Mouse (Mus musculus) hindbrain, embryonic 11.5 days (tissue): ENCODE results near the gene 4931422A03Rik. TPM values are rescaled to one million over a fixed set of nuclear protein-coding genes. Genes with fewer than 3 reads are reported as not detected.
"Not testable (repeated sequence)": the region's sequence is repeated elsewhere in the genome, so short reads cannot be mapped to it uniquely, and the experiment has no call there.

Experiments used
- ATAC-seq: fragments of 200-750 bp; cut with Nextera tagmentation; 2 replicates; pipeline ENCODE4 v1.8.0; 2017; ENCODE audit warnings: mild to moderate bottlenecking, moderate TSS enrichment, moderate library complexity; ENCODE audit not compliant: low FRiP score
- DNase-seq: peaks from one replicate; pipeline ENCODE4 v3.0.0-alpha.2; 2015; ENCODE audit warnings: low spot score
- H3K27ac ChIP-seq: fragments of 300-500 bp; sonication (generic); 2 replicates; pipeline ENCODE4 v1.5.1; 2014; ENCODE audit warnings: mild to moderate bottlenecking, low read depth, low read length
- H3K27me3 ChIP-seq: fragments of 300-500 bp; sonication (generic); 2 replicates; pipeline ENCODE4 v1.6.1; 2014; ENCODE audit warnings: mild to moderate bottlenecking, low read length, moderate library complexity, mixed read lengths; ENCODE audit not compliant: control insufficient read depth, insufficient read depth
- H3K36me3 ChIP-seq: fragments of 300-500 bp; sonication (generic); 2 replicates; pipeline ENCODE4 v1.6.1; 2014; ENCODE audit warnings: mild to moderate bottlenecking, low read length, moderate library complexity, mixed read lengths; ENCODE audit not compliant: control insufficient read depth, insufficient read depth
- H3K4me1 ChIP-seq: fragments of 300-500 bp; sonication (generic); replicated peaks from 2 replicates; pipeline ENCODE4 v1.6.1; 2014; ENCODE audit warnings: low read length, mixed read lengths; ENCODE audit not compliant: control insufficient read depth, insufficient read depth
- H3K4me2 ChIP-seq: fragments of 300-500 bp; sonication (generic); replicated peaks from 2 replicates; pipeline ENCODE4 v1.6.1; 2014; ENCODE audit warnings: mild to moderate bottlenecking, low read depth, low read length
- H3K4me3 ChIP-seq: fragments of 300-500 bp; sonication (generic); 2 replicates; pipeline ENCODE4 v1.5.1; 2014; ENCODE audit warnings: low read depth, low read length
- H3K9ac ChIP-seq: fragments of 300-500 bp; sonication (generic); 2 replicates; pipeline ENCODE4 v1.6.1; 2014; ENCODE audit warnings: low read depth, low read length
- H3K9me3 ChIP-seq: fragments of 300-500 bp; sonication (generic); 2 replicates; pipeline ENCODE4 v1.6.1; 2016; ENCODE audit warnings: low read length; ENCODE audit not compliant: control insufficient read depth
- WGBS: fragments of 180-500 bp; shearing (Covaris S2); extraction: QIAGEN DNeasy Blood & Tissue Kit; methylation state at CpG from one replicate; pipeline ENCODE4 v1.1.7; 2014; 5-methylcytosine and 5-hydroxymethylcytosine counted together
- polyA plus RNA-seq: library from polyadenylated mRNA; unstranded; fragments of >200 nt; fragmentation: Nextera tagmentation; extraction: Ambion mirVana; gene quantifications from 2 replicates; pipeline ENCODE4 v1.2.1, GENCODE M21; 2014

4931422A03Rik gene
- 1.9 and 2.5 TPM in 2 replicates for polyA plus RNA-seq

DNA sequence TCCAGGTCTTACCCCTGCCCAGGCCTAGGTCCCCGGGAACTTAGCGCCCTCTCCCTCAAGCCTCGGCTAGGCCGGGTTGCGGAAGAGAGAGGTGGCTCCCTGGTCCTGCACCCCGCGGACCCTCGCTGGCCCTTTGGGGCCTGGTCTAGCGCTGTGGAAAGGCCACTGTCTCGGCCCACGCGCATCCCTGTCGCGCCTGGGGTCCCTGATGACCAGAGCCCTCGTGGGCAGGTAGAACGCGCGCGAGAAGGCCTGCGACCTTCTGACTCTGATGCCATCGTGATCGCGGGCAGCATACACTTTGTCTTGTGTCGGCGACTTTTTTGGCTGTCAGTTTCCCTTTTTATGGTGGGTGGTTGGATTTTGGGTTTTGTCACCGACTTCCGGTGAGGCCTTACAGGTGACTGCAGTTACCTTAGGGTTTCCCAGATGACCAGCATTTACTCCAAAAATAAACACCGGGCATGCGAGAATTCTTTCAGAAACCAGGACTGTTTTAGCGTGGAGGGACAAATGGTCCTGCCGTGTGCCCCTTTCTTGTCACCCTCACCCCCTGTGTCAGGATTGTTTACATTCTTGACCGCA is at the start of gene 4931422A03Rik:
4931422A03Rik (minus strand) TSS at position 223 of the 585 bp plus-strand sequence.
- H3K27ac ChIP-seq, result no peak within 1 kb of the TSS; the same call in 1 of the 2 replicates
- DNase-seq (no peak), ATAC-seq (peak; percentile 77)
- H3K9ac ChIP-seq, result peak within 1 kb of the TSS; percentile 94
- H3K4me1 ChIP-seq, result no peaks in the 10 kb centered on the region
- peak within 1 kb of the TSS; percentile 59 for H3K4me3 ChIP-seq
- no peaks in the 10 kb centered on the region for H3K9me3 ChIP-seq
- 1% methylated on average over 32 of the region's 32 CpGs for WGBS
- H3K27me3 ChIP-seq, result no peaks in the 10 kb centered on the region
- H3K36me3 ChIP-seq, result no peaks in the 10 kb centered on the region
- peak within 1 kb of the TSS; percentile 82 for H3K4me2 ChIP-seq

DNA sequence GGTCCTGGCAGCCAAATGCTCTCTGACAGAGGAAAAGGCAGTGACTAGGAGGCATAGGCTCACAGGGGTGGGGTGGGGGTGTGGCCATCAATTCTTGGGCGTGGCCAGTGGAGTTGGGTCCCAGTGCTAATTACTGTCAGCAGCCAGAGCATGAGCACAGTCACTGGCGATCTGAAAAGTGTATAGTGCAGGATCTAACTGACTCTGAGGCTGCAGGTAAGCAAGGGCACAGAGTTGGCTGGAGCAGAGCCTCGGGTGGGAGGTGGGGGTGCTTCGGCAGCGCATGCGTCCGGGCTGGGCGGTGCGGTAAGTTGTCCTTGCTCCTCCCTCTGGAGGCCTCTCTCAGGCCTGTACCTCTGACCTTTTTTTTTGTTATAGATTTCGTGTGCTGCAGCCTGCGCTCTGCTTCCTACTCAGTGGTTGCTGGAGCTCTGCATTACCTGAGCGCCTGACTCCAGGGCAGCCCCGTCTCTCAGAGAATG is 41.6 kb upstream of the 4931422A03Rik start, which contains the start of gene Cd59b:
Cd59b (plus strand) TSS at position 146 of the 482 bp plus-strand sequence.
- Histone ChIP-seq H3K27me3 (no peaks in the 10 kb centered on the region), H3K4me2 (peak within 1 kb of the TSS; percentile 48), H3K27ac (no peak within 1 kb of the TSS), H3K4me3 (peak within 1 kb of the TSS; percentile 33), H3K9ac (no peak within 1 kb of the TSS), H3K9me3 (no peaks in the 10 kb centered on the region), H3K36me3 (no peaks in the 10 kb centered on the region), H3K4me1 (no peaks in the 10 kb centered on the region)
- ATAC-seq, result peak; percentile 87
- DNase-seq, result peak; percentile 73
- 4% methylated on average over 13 of the region's 13 CpGs for WGBS

DNA sequence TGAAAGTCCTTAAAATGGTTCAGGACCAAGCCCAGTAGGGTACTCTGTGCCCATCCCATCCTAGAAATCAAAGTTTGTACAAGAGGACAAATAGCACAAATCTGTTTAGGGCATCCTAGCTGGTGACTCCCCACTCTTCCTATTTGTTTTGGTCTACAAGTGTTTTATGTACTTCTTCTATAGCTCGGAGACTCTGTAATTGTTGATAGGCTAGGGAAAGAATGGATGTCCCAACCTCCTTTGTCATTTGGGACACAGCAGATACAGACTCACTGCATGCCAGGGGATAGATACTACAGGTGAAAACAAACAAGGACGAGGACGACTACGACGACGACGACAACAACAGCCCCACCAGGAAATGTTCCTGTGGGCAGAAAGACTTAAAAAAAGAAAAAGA is 40.3 kb upstream of the 4931422A03Rik start, which contains the start of gene Gm10799:
Gm10799 (minus strand) TSS at position 101 of the 400 bp plus-strand sequence.
- not testable (repeated sequence) for DNase-seq, H3K9ac ChIP-seq, H3K4me3 ChIP-seq, H3K36me3 ChIP-seq, H3K9me3 ChIP-seq, ATAC-seq, H3K4me2 ChIP-seq, H3K27ac ChIP-seq, H3K27me3 ChIP-seq, H3K4me1 ChIP-seq
- 87% methylated on average over 7 of the region's 7 CpGs for WGBS

DNA sequence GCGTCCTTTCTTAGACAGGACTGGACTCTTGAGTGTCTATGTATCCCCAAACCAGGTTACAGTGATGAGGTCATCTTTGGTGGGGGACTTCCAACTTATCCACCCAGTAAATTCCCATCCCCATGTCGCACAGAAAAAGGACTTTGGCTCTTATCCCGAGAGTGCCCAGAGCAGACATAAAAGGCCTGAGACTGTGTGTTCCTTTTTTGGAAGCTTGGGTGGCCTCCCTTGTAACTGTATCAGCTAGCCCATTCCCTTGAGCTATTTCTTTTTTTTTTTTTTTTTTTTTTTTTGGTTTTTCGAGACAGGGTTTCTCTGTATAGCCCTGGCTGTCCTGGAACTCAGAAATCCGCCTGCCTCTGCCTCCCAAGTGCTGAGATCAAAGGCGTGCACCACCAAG is 37.4 kb upstream of the 4931422A03Rik start, which contains the start of gene Gm10912:
Gm10912 (plus strand) TSS at position 301 of the 400 bp plus-strand sequence.
- WGBS, result 95% methylated on average over 5 of the region's 6 CpGs
- not testable (repeated sequence) for H3K9me3 ChIP-seq, H3K4me1 ChIP-seq, DNase-seq, H3K4me3 ChIP-seq, ATAC-seq, H3K9ac ChIP-seq, H3K4me2 ChIP-seq, H3K27ac ChIP-seq, H3K27me3 ChIP-seq, H3K36me3 ChIP-seq

DNA sequence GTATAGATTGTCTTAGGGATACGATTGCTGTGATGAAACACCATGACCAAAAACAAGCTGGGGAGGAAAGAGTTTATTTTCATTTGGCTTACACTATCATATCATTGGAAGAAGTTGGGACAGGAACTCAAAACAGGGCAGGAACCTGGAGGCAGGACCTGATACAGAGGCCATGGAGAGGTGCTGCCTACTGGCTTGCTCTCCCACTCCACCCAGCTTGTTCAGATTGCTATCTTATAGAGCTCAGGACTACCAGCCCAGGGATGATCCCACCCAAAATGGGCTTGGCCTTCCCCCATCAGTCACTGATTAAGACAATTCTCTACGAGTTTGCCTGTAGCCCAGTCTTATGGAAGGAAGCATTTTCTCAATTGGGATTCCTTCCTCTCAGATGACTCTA is 36.0 kb upstream of the 4931422A03Rik start:
- Histone ChIP-seq H3K27ac (no peak overlapping the region), H3K4me1 (no peaks in the 10 kb centered on the region), H3K4me3 (no peak overlapping the region), H3K27me3 (no peaks in the 10 kb centered on the region), H3K36me3 (no peaks in the 10 kb centered on the region), H3K4me2 (no peak overlapping the region), H3K9ac (no peak overlapping the region), H3K9me3 (no peaks in the 10 kb centered on the region)
- 86% methylated on average over 2 of the region's 2 CpGs for WGBS
- ATAC-seq (no peak), DNase-seq (no peak)

DNA sequence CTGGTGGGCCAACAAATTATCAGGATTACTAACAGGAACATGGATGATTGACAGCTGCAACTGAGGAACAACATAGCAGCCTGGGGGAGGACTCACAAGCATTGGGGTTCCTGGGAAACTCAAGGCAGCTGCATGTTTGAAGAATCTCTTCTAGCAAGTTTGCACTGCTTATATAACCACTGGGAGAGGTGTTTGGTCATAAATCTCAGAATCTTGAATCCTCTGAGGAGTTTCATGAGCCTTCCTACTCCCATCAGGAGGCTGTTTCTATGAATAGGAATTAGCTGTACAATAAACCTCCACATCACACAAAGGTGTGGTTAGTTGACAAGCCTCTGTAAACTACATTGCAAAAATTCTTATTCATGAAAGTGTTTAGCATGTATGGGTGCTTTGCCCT is 34.5 kb upstream of the 4931422A03Rik start:
- ATAC-seq (no peak), DNase-seq (no peak)
- Histone ChIP-seq H3K27me3 (no peaks in the 10 kb centered on the region), H3K4me3 (no peak overlapping the region), H3K4me2 (no peak overlapping the region), H3K36me3 (0 out of 2 replicates have a peak, but pooled peaks cover 4% of the 10 kb centered on the region), H3K9ac (no peak overlapping the region), H3K4me1 (no peaks in the 10 kb centered on the region), H3K9me3 (no peaks in the 10 kb centered on the region), H3K27ac (no peak overlapping the region)

DNA sequence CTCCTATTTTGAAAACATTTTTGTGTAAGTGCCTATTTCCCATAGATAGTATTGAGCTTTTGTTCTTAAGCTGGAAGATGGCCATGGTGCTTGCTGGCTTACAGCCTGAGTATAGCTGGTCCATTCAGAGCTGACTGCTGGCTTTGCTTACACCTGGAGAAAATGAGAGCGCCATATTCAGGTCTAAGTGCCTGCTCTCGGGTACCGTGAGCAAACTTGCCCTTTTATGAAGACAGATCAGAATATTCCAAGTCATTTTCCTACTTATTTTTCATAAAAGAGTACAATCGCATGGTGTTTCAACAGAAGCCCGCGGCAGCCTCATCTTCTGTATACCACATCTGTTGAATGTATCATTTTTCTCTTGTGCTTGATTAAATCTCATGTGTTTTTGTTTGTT is 32.8 kb upstream of the 4931422A03Rik start:
- H3K27me3 ChIP-seq, result no peaks in the 10 kb centered on the region
- DNase-seq (no peak), ATAC-seq (no peak)
- H3K9me3 ChIP-seq, result no peaks in the 10 kb centered on the region
- no peak overlapping the region for H3K4me2 ChIP-seq
- 98% methylated on average over 6 of the region's 6 CpGs for WGBS
- no peak overlapping the region for H3K27ac ChIP-seq
- H3K4me3 ChIP-seq, result no peak overlapping the region
- 0 out of 2 replicates have a peak, but pooled peaks cover 4% of the 10 kb centered on the region for H3K36me3 ChIP-seq
- H3K4me1 ChIP-seq, result no peaks in the 10 kb centered on the region
- no peak overlapping the region for H3K9ac ChIP-seq

DNA sequence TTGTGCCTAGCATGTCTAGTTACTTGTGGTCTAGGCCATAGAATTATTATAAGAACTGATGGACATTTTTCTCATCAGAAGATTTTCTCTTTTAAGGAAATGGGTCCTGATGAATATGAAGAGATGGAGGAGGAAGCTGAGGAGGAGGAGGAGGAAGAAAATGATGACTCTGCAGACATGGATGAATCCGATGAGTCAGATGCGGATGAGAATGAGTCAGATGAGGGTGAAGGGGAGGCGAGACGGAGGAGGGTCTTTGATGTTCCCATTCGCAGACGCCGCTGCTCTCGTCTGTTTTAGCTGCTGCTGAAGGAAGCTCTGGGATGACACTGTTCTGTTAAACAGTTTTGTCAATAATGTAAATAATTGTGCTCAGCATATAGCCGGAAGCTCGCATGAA is 31.6 kb upstream of the 4931422A03Rik start:
- no peaks in the 10 kb centered on the region for H3K27me3 ChIP-seq
- H3K4me3 ChIP-seq, result no peak overlapping the region
- WGBS, result 80% methylated on average over 10 of the region's 10 CpGs
- H3K27ac ChIP-seq, result no peak overlapping the region
- H3K36me3 ChIP-seq, result 0 out of 2 replicates have a peak, but pooled peaks cover 6% of the 10 kb centered on the region
- DNase-seq (no peak), ATAC-seq (no peak)
- no peaks in the 10 kb centered on the region for H3K9me3 ChIP-seq
- no peaks in the 10 kb centered on the region for H3K4me1 ChIP-seq
- H3K4me2 ChIP-seq, result no peak overlapping the region
- H3K9ac ChIP-seq, result no peak overlapping the region

DNA sequence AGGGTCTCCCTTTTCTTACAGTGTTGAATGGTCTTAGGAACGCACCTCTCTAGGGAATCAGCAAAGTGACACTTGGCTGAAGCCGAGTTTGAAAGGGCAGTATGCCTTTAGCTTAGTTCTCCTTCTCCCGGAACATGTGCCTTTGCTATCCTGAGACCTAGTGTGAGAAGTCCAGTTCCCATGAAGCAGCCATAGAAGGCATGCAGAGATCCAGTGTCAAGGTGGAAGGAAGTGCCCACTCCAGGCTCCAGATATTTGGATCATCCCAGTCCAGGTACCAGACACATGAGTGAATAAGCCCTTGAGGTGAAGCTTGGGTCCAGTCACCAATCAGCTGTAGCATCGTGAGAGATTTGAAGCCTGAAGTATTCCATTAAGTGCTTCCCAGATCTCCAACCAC is 30.8 kb upstream of the 4931422A03Rik start:
- H3K9ac ChIP-seq, result no peak overlapping the region
- ATAC-seq (no peak), DNase-seq (no peak)
- no peak overlapping the region for H3K4me2 ChIP-seq
- WGBS, result 88% methylated on average over 4 of the region's 4 CpGs
- no peak overlapping the region for H3K27ac ChIP-seq
- no peaks in the 10 kb centered on the region for H3K4me1 ChIP-seq
- H3K9me3 ChIP-seq, result no peaks in the 10 kb centered on the region
- H3K4me3 ChIP-seq, result no peak overlapping the region
- H3K27me3 ChIP-seq, result no peaks in the 10 kb centered on the region
- H3K36me3 ChIP-seq, result 0 out of 2 replicates have a peak, but pooled peaks cover 6% of the 10 kb centered on the region
